Mouse (Mus musculus) embryonic facial prominence, embryonic 11.5 days (tissue): Measurements from ENCODE around the gene Tnni1. TPM values are rescaled to one million over a fixed set of nuclear protein-coding genes. Genes with fewer than 3 reads are reported as not detected.

Source experiments
- ATAC-seq: fragments of 200-750 bp; cut with Nextera tagmentation; replicated peaks from 2 replicates; pipeline ENCODE4 v1.8.0; 2017; ENCODE audit warnings: low read depth; ENCODE audit not compliant: insufficient number of reproducible peaks, low FRiP score, low TSS enrichment
- DNase-seq: peaks from one replicate; pipeline ENCODE4 v3.0.0-alpha.2; 2015; ENCODE audit warnings: low spot score
- H3K27ac ChIP-seq: fragments of 300-500 bp; sonication (generic); replicated peaks from 2 replicates; pipeline ENCODE4 v1.5.1; 2014; ENCODE audit warnings: mild to moderate bottlenecking, low read depth, low read length, control low read depth
- H3K27me3 ChIP-seq: fragments of 300-500 bp; sonication (generic); 2 replicates; pipeline ENCODE4 v1.6.1; 2014; ENCODE audit warnings: mild to moderate bottlenecking, low read length, moderate library complexity, mixed read lengths; ENCODE audit not compliant: control insufficient read depth, insufficient read depth
- H3K36me3 ChIP-seq: fragments of 300-500 bp; sonication (generic); replicated peaks from 2 replicates; pipeline ENCODE4 v1.6.1; 2014; ENCODE audit warnings: low read depth, mild to moderate bottlenecking, low read length, moderate library complexity, mixed read lengths; ENCODE audit not compliant: control insufficient read depth, insufficient read depth
- H3K4me1 ChIP-seq: fragments of 300-500 bp; sonication (generic); 2 replicates; pipeline ENCODE4 v1.6.1; 2014; ENCODE audit warnings: low read length, mixed read lengths; ENCODE audit not compliant: control insufficient read depth, insufficient read depth
- H3K4me2 ChIP-seq: fragments of 300-500 bp; sonication (generic); 2 replicates; pipeline ENCODE4 v1.6.1; 2014; ENCODE audit warnings: low read depth, mild to moderate bottlenecking, control low read depth, low read length, moderate library complexity
- H3K4me3 ChIP-seq: fragments of 300-500 bp; sonication (generic); 2 replicates; pipeline ENCODE4 v1.5.1; 2014; ENCODE audit warnings: low read depth, low read length, control low read depth
- H3K9ac ChIP-seq: fragments of 300-500 bp; sonication (generic); replicated peaks from 2 replicates; pipeline ENCODE4 v1.6.1; 2014; ENCODE audit warnings: mild to moderate bottlenecking, control low read depth, low read length
- H3K9me3 ChIP-seq: fragments of 300-500 bp; sonication (generic); replicated peaks from 2 replicates; pipeline ENCODE4 v1.6.1; 2016; ENCODE audit warnings: mild to moderate bottlenecking, low read length, inconsistent platforms, mixed read lengths; ENCODE audit not compliant: control insufficient read depth
- WGBS: fragments of 180-500 bp; shearing (Covaris S2); extraction: QIAGEN DNeasy Blood & Tissue Kit; methylation state at CpG from one replicate; pipeline ENCODE4 v1.1.7; 2014; 5-methylcytosine and 5-hydroxymethylcytosine counted together
- polyA plus RNA-seq: library from polyadenylated mRNA; unstranded; fragments of >200 nt; fragmentation: Nextera tagmentation; extraction: Ambion mirVana; gene quantifications from 2 replicates; pipeline ENCODE4 v1.2.1, GENCODE M21; 2014

Gene Tnni1
- polyA plus RNA-seq, 1 experiment from 2014 or later, result 19.1 TPM

DNA sequence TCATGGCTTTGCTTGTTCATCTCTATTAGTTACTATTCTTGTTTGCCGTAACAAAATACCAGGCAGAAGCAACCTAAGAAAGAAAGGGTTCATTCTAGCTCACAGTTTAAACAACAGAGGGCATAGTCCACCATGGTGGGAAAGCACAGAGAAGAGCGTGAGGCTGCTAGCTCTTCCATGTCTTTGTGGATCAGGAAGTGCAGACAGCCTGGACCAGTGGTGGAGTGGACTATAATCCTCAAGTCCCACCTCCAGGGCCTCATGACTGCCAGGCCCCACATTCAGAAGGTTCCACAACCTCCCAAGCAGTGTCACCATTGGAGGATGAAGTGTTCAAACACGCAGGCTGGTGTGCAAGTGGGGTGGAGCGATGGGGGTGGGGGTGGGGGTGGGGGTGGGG, 74.0 kb downstream of the Tnni1 start:
- WGBS, result 90% methylated on average over 4 of the region's 4 CpGs
- H3K4me1 ChIP-seq, result no peaks in the 10 kb centered on the region; the same call in 1 of the 2 replicates
- no peak overlapping the region for H3K27ac ChIP-seq
- H3K27me3 ChIP-seq, result no peaks in the 10 kb centered on the region
- H3K4me2 ChIP-seq, result no peak overlapping the region
- no peak overlapping the region for H3K9ac ChIP-seq
- ATAC-seq (no peak), DNase-seq (no peak)
- H3K36me3 ChIP-seq, result no peaks in the 10 kb centered on the region
- H3K4me3 ChIP-seq, result no peak overlapping the region
- H3K9me3 ChIP-seq, result no peaks in the 10 kb centered on the region

DNA sequence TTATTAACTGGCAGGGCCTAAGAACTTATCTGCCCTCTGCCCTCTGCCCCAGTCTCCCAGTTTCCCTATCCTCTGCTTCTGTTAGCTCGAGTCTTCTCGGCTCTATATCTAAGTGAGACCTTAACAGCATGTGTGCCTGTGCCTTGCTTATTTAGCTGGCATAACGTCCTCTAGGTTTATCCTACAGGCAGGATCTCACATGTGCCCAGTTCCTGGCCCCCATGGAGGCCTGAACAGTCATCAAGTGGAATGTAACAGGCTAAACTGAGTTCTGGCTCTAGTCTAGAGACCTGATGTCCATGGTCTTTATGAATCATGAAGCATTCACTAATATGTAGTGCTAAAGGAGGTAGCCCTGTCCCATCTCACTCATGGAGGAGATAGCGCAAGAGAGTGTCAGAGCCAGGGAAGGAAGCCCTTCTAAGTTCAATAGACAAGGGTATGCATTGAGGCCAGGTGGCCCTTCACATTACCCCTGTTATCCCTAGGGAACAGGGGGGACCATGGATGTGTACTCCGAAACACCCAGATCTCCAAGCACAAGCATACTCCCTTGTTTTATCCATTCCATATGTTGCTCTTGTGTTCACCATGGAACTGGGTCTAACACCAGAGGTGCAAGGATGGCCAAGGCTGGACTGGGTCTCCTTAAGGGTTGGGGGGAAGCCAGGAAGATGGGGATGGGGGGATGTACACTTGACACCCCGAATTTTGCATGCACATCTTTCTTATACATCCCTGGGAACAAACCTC, 75.5 kb downstream of the Tnni1 start:
- Histone ChIP-seq H3K4me2 (no peak overlapping the region), H3K36me3 (no peaks in the 10 kb centered on the region), H3K27me3 (no peaks in the 10 kb centered on the region), H3K27ac (no peak overlapping the region), H3K4me1 (no peaks in the 10 kb centered on the region; the same call in 1 of the 2 replicates), H3K9me3 (no peaks in the 10 kb centered on the region), H3K4me3 (no peak overlapping the region), H3K9ac (no peak overlapping the region)
- ATAC-seq (no peak), DNase-seq (no peak)
- WGBS, result 81% methylated on average over 6 of the region's 6 CpGs

DNA sequence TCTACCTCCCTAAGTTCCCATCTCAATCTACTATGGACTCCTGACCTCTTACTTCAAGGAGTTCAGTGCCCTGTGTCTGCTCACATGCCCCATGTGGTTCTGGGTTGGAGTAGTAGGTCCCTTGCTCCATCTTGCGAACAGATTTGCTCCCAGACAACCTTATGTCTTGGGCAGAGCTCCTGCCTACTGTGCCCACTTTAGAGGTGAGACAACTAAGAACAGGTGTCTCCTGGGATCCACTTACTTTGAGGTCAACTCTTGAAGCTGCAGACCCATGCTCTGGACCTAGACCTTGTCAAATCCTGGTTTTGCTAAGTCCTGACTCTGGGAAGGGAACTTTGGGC, 76.1 kb downstream of the Tnni1 start:
- no peak overlapping the region for H3K4me2 ChIP-seq
- no peaks in the 10 kb centered on the region for H3K27me3 ChIP-seq
- no peaks in the 10 kb centered on the region; the same call in 1 of the 2 replicates for H3K4me1 ChIP-seq
- no peak overlapping the region for H3K9ac ChIP-seq
- WGBS, result 100% methylated on average over 1 of the region's 1 CpGs
- ATAC-seq (no peak), DNase-seq (no peak)
- no peak overlapping the region for H3K27ac ChIP-seq
- H3K9me3 ChIP-seq, result no peaks in the 10 kb centered on the region
- no peaks in the 10 kb centered on the region for H3K36me3 ChIP-seq
- no peak overlapping the region for H3K4me3 ChIP-seq

DNA sequence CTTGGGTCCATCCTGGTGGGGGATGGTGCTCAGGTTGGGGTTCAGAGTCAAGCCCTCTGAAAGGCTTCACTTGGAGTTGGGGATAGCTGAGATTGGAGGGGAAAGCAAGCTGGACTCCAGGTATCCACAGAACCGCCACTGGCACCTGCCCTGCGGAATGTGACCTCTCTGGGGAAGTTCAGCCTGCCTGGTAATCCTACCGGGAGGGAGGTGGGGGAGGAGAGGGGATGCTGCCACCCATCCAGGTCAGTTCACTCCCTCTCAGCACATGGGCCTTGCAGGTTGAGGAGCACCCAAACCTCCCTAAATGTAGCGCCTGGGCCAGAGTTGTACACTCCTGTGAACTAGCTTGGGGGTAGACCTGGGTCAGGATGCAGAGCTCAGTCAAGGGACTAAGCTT, 76.8 kb downstream of the Tnni1 start:
- Histone ChIP-seq H3K4me3 (no peak overlapping the region), H3K36me3 (no peaks in the 10 kb centered on the region), H3K4me2 (no peak overlapping the region), H3K9ac (no peak overlapping the region), H3K27me3 (no peaks in the 10 kb centered on the region), H3K27ac (no peak overlapping the region), H3K4me1 (no peaks in the 10 kb centered on the region; the same call in 1 of the 2 replicates), H3K9me3 (no peaks in the 10 kb centered on the region)
- 74% methylated on average over 4 of the region's 4 CpGs for WGBS
- no peak for ATAC-seq
- no peak for DNase-seq

DNA sequence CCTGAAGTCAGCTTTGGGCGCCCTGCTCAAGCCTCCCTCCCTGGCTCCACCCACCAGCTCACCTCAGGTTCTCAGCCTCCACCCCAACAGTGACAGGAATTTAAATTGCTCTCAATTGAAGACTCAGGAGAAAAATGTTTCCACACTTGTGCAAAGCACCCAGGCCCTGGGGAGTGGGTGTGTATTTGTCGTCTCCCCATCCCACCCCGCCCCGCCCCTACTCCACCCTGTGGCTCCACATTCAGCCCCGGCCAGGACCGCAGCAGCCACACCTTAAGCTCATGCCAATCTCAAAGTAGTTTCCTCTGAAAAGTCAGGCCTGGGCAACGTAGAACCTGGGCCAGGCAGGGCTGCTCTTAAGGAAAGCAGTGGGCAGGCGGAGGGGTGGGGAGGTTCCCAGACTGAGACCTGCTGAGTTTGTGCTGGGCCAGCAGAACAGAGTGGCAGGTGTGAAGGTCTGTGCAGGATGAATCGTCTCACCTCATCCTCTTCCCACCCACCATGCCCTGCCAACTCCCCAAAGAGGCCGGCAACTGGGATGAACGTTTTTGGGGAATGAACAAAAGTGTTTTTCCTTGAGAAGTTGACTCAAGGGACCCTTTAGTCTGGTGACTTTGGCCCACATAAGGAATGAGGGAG, 78.0 kb downstream of the Tnni1 start:
- DNase-seq (no peak), ATAC-seq (no peak)
- H3K27ac ChIP-seq, result no peak overlapping the region
- H3K36me3 ChIP-seq, result no peaks in the 10 kb centered on the region
- H3K4me3 ChIP-seq, result no peak overlapping the region
- no peaks in the 10 kb centered on the region for H3K9me3 ChIP-seq
- no peak overlapping the region for H3K9ac ChIP-seq
- no peak overlapping the region for H3K4me2 ChIP-seq
- H3K4me1 ChIP-seq, result no peaks in the 10 kb centered on the region
- 61% methylated on average over 11 of the region's 11 CpGs for WGBS
- no peaks in the 10 kb centered on the region for H3K27me3 ChIP-seq

DNA sequence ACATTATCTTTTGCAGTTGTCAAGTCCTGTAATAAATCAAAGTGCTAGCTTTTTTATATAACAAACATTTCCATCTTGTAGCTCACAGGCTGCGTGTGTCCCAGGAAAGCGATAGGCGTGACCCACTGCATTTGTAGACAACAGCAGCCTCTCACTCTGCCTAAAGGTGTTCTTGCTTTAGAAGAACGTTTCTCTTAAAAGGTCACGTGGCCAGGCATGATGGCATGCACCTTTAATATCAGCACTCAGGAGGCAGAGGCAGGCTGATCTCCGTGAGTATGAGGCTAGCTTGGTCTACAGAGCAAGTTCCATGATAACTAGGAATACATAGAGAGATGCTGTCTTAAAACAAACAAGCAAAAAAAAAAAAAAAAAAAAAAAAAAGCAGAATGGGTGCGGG, 79.3 kb downstream of the Tnni1 start:
- 89% methylated on average over 7 of the region's 7 CpGs for WGBS
- ATAC-seq, result no peak

More for the DNA sequence above, 79.3 kb downstream of the Tnni1 start:
- Histone ChIP-seq H3K4me3 (no peak overlapping the region), H3K9ac (no peak overlapping the region), H3K36me3 (no peaks in the 10 kb centered on the region), H3K9me3 (no peaks in the 10 kb centered on the region), H3K4me2 (no peak overlapping the region), H3K27ac (no peak overlapping the region), H3K27me3 (no peaks in the 10 kb centered on the region; the same call in 1 of the 2 replicates), H3K4me1 (no peaks in the 10 kb centered on the region)
- DNase-seq, result no peak

Other genes starting within 250 kb of the Tnni1 start
- 11.9 and 13.4 TPM in 2 replicates for gene Nav1, start 172.1 kb upstream of the Tnni1 start, polyA plus RNA-seq
- 52.9 and 53.2 TPM in 2 replicates for gene Csrp1, start 59.4 kb upstream of the Tnni1 start, polyA plus RNA-seq
- gene Phlda3, start 13.3 kb upstream of the Tnni1 start, polyA plus RNA-seq, result 33.5 and 35.3 TPM in 2 replicates
- gene Lad1, start 39.2 kb downstream of the Tnni1 start, polyA plus RNA-seq, result 3.7 and 4.2 TPM in 2 replicates
- gene Tnnt2, start 56.9 kb downstream of the Tnni1 start, polyA plus RNA-seq, result 4.0 and 14.1 TPM in 2 replicates
- 0.43 and 0.59 TPM in 2 replicates for gene Pkp1, start 139.8 kb downstream of the Tnni1 start, polyA plus RNA-seq
- gene Igfn1, start 226.9 kb downstream of the Tnni1 start, polyA plus RNA-seq, result not detected in 2 replicates
- 73.4 and 74.4 TPM in 2 replicates for gene Tmem9, start 228.7 kb downstream of the Tnni1 start, polyA plus RNA-seq